Mouse (Mus musculus): ENCODE measurements around the gene Gm11567. TPM values are rescaled to one million over a fixed set of nuclear protein-coding genes. Genes with fewer than 3 reads are reported as not detected.
"Not testable (repeated sequence)": the region's sequence is repeated elsewhere in the genome, so short reads cannot be mapped to it uniquely, and the experiment has no call there.

Gm11567 gene
- total RNA-seq (2014; rRNA removed): not detected in 2 replicates
- not detected in 2 replicates for polyA plus RNA-seq (2015; fragmentation: Nextera tagmentation; extraction: Ambion mirVana)

DNA sequence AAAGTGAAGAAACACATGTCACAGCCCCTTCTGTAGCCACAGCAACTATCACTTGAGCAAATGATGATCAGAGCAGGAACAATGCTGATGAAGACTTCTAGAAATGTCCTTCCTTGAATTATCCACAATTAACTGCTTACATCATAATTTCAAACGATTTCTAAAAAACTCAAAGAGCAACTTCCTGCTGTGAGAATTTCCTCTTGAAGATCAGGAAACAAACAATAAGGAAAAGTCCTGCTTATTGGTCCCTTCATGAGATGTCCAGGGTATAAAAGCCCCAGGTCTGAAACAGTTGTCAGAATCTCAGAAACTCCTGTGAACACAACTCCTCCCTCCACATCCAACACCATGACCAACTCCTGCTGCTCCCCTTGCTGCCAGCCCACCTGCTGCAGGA, at the start of gene Gm11567:
TSS of gene Gm11567 (plus strand) at position 301 of the 400 bp plus-strand sequence.
- H3K27ac ChIP-seq (ENCODE audit: low read depth, low read length); H3K27me3 ChIP-seq (ENCODE audit: insufficient read depth, low read length); H3K4me3 ChIP-seq (ENCODE audit: low read depth, low read length); H3K36me3 ChIP-seq (ENCODE audit: insufficient read depth); DNase-seq; H3K9me3 ChIP-seq (ENCODE audit: low read length); H3K9ac ChIP-seq; H3K4me2 ChIP-seq (ENCODE audit: low read depth); ATAC-seq; H3K4me1 ChIP-seq (ENCODE audit: insufficient read depth): not testable (repeated sequence)
- 49% methylated on average over 1 of the region's 1 CpGs for WGBS

DNA sequence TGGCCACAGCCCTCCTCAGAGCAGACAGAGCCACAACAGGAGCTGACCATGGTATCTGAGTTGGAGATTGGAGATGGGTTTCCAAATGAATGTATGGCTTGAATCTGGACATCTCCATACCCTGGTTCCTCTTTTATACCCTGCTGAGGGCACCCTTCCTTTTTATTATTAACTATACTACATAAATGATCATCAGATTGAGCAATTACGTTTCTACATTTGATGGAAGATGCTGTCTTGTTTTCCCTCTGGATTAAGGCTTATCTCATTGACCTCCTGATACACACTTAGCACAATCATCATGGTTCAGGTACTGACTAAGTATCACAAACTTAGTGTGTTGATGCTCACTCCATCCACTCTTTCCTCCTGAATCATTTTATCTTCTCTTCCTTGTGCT, 41.0 kb upstream of the Gm11567 start, which contains the start of gene 2300003K06Rik:
TSS of gene 2300003K06Rik (minus strand) at position 101 of the 400 bp plus-strand sequence.
- no peak for ATAC-seq
- 78% methylated on average over 1 of the region's 1 CpGs for WGBS
- Histone ChIP-seq H3K36me3 (ENCODE audit: insufficient read depth) (no peaks in the 10 kb centered on the region), H3K4me1 (ENCODE audit: insufficient read depth) (no peaks in the 10 kb centered on the region), H3K4me3 (ENCODE audit: low read depth, low read length) (no peak within 1 kb of the TSS), H3K4me2 (ENCODE audit: low read depth) (no peak within 1 kb of the TSS), H3K9me3 (ENCODE audit: low read length) (no peaks in the 10 kb centered on the region), H3K27me3 (ENCODE audit: insufficient read depth, low read length) (no peaks in the 10 kb centered on the region), H3K27ac (ENCODE audit: low read depth, low read length) (no peak within 1 kb of the TSS), H3K9ac (no peak within 1 kb of the TSS)
- no peak for TF ChIP-seq CTCF (IDR thresholded peaks at IDR 0.05; ENCODE audit: low read depth)
- DNase-seq: no peak

DNA sequence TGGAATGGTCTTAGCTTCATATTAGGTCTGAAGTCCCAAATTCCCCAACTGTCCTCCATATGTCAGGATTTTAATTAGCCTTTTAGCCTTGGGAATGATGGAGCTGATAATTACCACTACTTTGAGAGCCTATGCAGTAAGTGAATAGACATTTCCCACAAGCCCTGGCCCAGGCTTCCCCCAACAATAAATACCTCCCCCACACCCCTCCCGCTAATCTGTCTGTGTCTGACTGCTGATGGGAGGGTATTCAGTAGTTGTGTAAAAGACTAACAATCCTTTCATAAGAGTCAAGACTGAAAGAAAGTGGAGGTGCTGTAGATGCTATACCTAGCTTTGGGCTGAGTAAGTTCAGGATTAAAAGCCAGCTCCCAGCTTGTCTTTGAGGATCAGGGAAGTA, 36.8 kb upstream of the Gm11567 start:
- no peak overlapping the region for H3K4me2 ChIP-seq (ENCODE audit: low read depth)
- WGBS: 25% methylated on average over 1 of the region's 1 CpGs
- no peak overlapping the region for H3K4me3 ChIP-seq (ENCODE audit: low read depth, low read length)
- no peaks in the 10 kb centered on the region for H3K27me3 ChIP-seq (ENCODE audit: insufficient read depth, low read length)
- no peaks in the 10 kb centered on the region for H3K9me3 ChIP-seq (ENCODE audit: low read length)
- H3K9ac ChIP-seq: no peak overlapping the region
- TF ChIP-seq CTCF (IDR thresholded peaks at IDR 0.05; ENCODE audit: low read depth): no peak
- DNase-seq (no peak), ATAC-seq (no peak)
- H3K36me3 ChIP-seq (ENCODE audit: insufficient read depth): no peaks in the 10 kb centered on the region
- H3K4me1 ChIP-seq (ENCODE audit: insufficient read depth): no peaks in the 10 kb centered on the region
- no peak overlapping the region for H3K27ac ChIP-seq (ENCODE audit: low read depth, low read length)

DNA sequence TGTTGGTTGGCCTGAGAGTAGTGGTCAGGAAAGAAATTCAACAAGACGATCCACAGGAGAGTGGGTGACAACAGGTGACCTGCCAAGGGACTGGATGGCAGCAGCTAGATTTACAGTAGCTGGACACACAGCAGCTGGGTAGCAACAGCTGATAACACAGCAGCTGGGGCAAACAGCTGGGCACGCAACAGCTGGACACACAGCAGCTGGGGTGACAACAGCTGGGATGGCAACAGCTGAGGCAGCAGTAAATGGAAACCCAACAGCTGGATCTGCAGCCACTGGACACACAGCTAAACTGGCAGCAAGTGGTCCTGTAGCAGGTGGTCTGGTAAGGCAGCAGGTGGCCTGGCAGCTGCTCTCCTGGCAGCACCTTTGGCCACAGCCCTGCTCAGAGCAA, 32.2 kb upstream of the Gm11567 start:
- Histone ChIP-seq H3K4me1 (ENCODE audit: insufficient read depth) (no peaks in the 10 kb centered on the region), H3K9me3 (ENCODE audit: low read length) (no peaks in the 10 kb centered on the region), H3K4me2 (ENCODE audit: low read depth) (no peak overlapping the region), H3K27ac (ENCODE audit: low read depth, low read length) (no peak overlapping the region), H3K4me3 (ENCODE audit: low read depth, low read length) (no peak overlapping the region), H3K36me3 (ENCODE audit: insufficient read depth) (no peaks in the 10 kb centered on the region), H3K9ac (no peak overlapping the region), H3K27me3 (ENCODE audit: insufficient read depth, low read length) (no peaks in the 10 kb centered on the region)
- no peak for TF ChIP-seq CTCF (IDR thresholded peaks at IDR 0.05; ENCODE audit: low read depth)
- ATAC-seq (no peak), DNase-seq (no peak)
- 98% methylated on average over 2 of the region's 2 CpGs for WGBS

DNA sequence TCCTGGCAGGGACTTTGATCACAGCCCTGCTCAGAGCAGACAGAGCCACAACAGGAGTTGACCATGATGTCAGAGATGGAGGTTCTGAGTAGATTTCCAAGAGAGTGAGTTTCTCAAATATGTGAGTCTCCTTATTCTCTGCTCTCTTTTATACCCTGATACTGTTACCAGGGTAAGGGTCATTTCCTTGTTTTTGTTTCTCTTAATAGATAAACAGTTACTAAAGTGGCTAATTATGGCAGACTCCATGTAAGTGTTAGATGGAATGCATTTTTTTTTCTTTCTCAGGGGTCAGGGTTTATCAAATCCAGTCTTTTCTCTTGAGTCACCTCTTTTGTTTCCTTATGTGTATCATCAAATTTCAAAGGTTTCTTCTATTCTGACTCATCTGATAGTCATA, 27.5 kb upstream of the Gm11567 start, which contains the start of gene Krtap4-16:
TSS of gene Krtap4-16 (minus strand) at position 101 of the 400 bp plus-strand sequence.
- Histone ChIP-seq H3K27me3 (ENCODE audit: insufficient read depth, low read length) (no peaks in the 10 kb centered on the region), H3K9me3 (ENCODE audit: low read length) (no peaks in the 10 kb centered on the region), H3K4me3 (ENCODE audit: low read depth, low read length) (no peak within 1 kb of the TSS), H3K9ac (no peak within 1 kb of the TSS), H3K4me2 (ENCODE audit: low read depth) (no peak within 1 kb of the TSS), H3K4me1 (ENCODE audit: insufficient read depth) (0 out of 2 replicates have a peak, but pooled peaks cover 2% of the 10 kb centered on the region), H3K27ac (ENCODE audit: low read depth, low read length) (no peak within 1 kb of the TSS), H3K36me3 (ENCODE audit: insufficient read depth) (no peaks in the 10 kb centered on the region)
- ATAC-seq (no peak), DNase-seq (no peak)
- no peak for TF ChIP-seq CTCF (IDR thresholded peaks at IDR 0.05; ENCODE audit: low read depth)

DNA sequence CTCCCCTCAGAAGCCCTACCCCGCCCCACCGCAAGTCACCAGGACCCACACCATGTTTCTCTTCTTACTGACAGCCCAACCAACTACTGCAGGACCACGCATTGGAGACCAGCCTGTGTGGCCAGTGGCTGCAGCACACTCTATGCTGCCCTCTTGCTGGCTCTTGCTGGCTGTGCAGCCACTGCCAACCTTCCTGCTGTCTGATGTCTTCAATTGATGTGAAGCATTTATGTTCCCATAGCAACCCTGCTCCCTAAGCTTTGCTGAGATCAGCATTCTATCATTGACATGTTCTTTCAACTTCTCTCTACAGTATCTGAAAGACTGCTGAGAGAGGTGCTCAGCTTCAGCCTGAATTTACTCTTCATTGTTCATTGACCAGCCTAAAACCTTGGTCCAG, 24.9 kb upstream of the Gm11567 start:
- H3K27ac ChIP-seq (ENCODE audit: low read depth, low read length): no peak overlapping the region
- no peak overlapping the region for H3K9ac ChIP-seq
- peak; percentile 36 for DNase-seq
- peak; percentile 48; the same call in 1 of the 2 replicates for ATAC-seq
- 60% methylated on average over 3 of the region's 3 CpGs for WGBS
- peak; percentile 57 for TF ChIP-seq CTCF (IDR thresholded peaks at IDR 0.05; ENCODE audit: low read depth)
- no peaks in the 10 kb centered on the region for H3K36me3 ChIP-seq (ENCODE audit: insufficient read depth)
- 0 out of 2 replicates have a peak, but pooled peaks cover 2% of the 10 kb centered on the region for H3K4me1 ChIP-seq (ENCODE audit: insufficient read depth)
- no peak overlapping the region for H3K4me2 ChIP-seq (ENCODE audit: low read depth)
- H3K9me3 ChIP-seq (ENCODE audit: low read length): no peaks in the 10 kb centered on the region
- no peak overlapping the region for H3K4me3 ChIP-seq (ENCODE audit: low read depth, low read length)
- no peaks in the 10 kb centered on the region for H3K27me3 ChIP-seq (ENCODE audit: insufficient read depth, low read length)

DNA sequence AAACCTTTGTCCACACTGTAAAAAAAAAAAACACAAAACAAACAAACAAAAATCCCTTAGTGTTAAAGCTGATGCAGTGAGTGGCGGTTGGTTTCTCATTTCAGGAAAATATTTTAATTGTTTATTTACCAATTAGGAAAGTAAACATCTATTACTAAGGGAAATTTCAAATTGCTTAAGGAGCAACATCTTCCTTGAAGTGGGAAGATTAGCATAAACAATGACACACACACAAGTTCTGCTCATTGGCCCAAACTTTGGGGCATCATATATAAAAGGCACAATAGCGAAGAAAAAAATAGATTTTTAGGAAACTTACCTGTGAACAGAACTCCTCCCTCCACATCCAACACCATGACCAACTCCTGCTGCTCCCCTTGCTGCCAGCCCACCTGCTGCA, 21.4 kb upstream of the Gm11567 start, which contains the start of gene Gm11568:
TSS of gene Gm11568 (plus strand) at position 301 of the 400 bp plus-strand sequence.
- Histone ChIP-seq H3K27ac (ENCODE audit: low read depth, low read length) (no peak within 1 kb of the TSS), H3K36me3 (ENCODE audit: insufficient read depth) (no peaks in the 10 kb centered on the region), H3K27me3 (ENCODE audit: insufficient read depth, low read length) (no peaks in the 10 kb centered on the region), H3K4me1 (ENCODE audit: insufficient read depth) (0 out of 2 replicates have a peak, but pooled peaks cover 2% of the 10 kb centered on the region), H3K4me2 (ENCODE audit: low read depth) (no peak within 1 kb of the TSS), H3K4me3 (ENCODE audit: low read depth, low read length) (no peak within 1 kb of the TSS), H3K9ac (no peak within 1 kb of the TSS), H3K9me3 (ENCODE audit: low read length) (no peaks in the 10 kb centered on the region)
- DNase-seq (no peak), ATAC-seq (no peak)
- WGBS: 89% methylated on average over 2 of the region's 2 CpGs
- no peak for TF ChIP-seq CTCF (IDR thresholded peaks at IDR 0.05; ENCODE audit: low read depth)

Data from forebrain, postnatal 0 days (tissue).